Mouse (Mus musculus): ENCODE measurements around the gene Rnf130.

GRCm38 (mm10) chr11:50081365-50082190 lies 56.4 kb downstream of the Rnf130 start:
- TF ChIP-seq EP300 (IDR thresholded peaks at IDR 0.05) (no peak), CTCF (IDR thresholded peaks at IDR 0.05) (no peak)

Data from lung, postnatal 0 days (tissue).